Mouse (Mus musculus) gastrocnemius, adult 2 months (tissue): ENCODE results near the gene Gm10097. TPM values are rescaled to one million over a fixed set of nuclear protein-coding genes. Genes with fewer than 3 reads are reported as not detected.
A peak's percentile ranks its signal among the peaks of the same experiment; 100 is the strongest.

Source experiments
- DNase-seq: peaks from one replicate; pipeline ENCODE4 v3.0.0; 2022
- H3K27ac ChIP-seq: fragments of 200-600 bp; 2 replicates; pipeline ENCODE4 v1.8.1; 2022; ENCODE audit warnings: mild to moderate bottlenecking
- H3K4me3 ChIP-seq: fragments of 200-600 bp; 2 replicates; pipeline ENCODE4 v1.8.1; 2022; ENCODE audit warnings: mild to moderate bottlenecking, moderate library complexity
- CTCF ChIP-seq: fragments of 200-600 bp; IDR thresholded peaks from 2 replicates; pipeline ENCODE4 v1.8.1; 2022; ENCODE audit warnings: antibody characterized with exemption, mild to moderate bottlenecking, moderate library complexity
- intact Hi-C: fragments of 180-260 bp; cut with DNase I; formaldehyde crosslinking; loops from one replicate; pipeline ENCODE4 v1.15.1; 2025
- total RNA-seq, 2 experiments: library from RNA; stranded (reverse); gene quantifications; 2 replicates each; pipeline ENCODE4 v1.2.3; 2021

Gene Gm10097
- total RNA-seq, 2 experiments from 2014 or later, result 0.23 to 0.36 TPM

DNA sequence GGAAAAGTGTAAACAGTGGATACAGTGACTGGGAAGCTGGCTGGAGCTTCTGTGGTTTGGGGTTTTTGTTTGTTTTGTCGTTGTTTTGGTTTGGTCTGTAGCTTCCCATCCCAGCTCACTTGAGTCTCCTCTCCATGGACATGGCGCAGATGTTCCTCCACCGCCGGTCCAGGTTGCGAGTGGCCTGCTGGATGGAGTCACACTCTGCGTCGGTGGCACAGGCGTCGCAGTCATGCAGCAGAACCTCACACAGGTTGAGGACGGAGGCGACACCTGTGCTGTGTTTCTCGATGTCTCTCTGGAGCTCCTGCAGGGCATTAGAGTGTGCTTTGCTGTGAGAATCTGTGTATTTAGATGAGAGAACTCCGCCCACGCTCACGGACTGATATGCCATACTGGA is 11.3 kb upstream of the Gm10097 start:
- intact Hi-C loops, result no loop called here
- no peak for TF ChIP-seq CTCF
- peak overlapping the region; percentile 67; the same call in 1 of the 2 replicates for H3K27ac ChIP-seq
- no peak overlapping the region for H3K4me3 ChIP-seq
- DNase-seq, result no peak

DNA sequence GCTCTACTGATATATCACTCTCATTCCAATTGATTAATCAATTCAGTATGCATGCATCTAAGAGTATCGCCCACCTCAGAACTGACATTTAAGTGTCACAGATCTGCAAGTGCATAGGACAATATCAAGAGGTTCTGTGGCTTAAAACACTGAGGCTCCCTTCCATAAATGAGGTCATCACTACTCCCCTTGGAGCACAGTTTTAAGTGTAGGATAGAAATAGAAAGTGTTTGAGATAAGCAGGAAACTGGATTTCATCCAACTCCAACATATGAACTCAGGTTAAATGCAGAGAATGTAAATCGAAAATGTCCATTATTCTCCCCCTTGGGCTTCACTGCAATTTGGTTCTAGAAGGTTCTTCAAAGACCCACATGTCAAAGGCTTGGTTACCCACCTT is 10.1 kb upstream of the Gm10097 start:
- TF ChIP-seq CTCF, result no peak
- DNase-seq, result no peak
- intact Hi-C loops, result no loop called here
- Histone ChIP-seq H3K4me3 (no peak overlapping the region), H3K27ac (no peak overlapping the region)

DNA sequence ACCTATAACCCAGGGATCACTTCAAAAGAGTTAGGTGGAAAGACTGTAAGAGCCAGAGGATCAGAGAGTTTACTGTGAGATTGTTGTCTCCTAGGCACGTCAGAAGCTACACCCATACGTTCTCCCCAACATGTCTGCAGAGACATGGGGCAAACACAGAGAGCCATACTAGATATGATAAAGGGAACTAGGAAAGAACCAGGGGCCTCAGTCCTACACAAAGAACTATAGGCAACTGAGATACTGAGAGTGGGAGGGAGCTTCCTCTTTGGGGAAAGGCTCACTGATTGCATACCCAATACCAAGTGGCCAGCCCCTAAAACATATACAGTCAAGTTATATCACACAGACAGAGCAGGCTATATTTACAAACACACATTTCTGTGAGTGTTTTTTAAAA is 9.0 kb upstream of the Gm10097 start:
- Histone ChIP-seq H3K4me3 (no peak overlapping the region), H3K27ac (no peak overlapping the region)
- TF ChIP-seq CTCF, result no peak

DNA sequence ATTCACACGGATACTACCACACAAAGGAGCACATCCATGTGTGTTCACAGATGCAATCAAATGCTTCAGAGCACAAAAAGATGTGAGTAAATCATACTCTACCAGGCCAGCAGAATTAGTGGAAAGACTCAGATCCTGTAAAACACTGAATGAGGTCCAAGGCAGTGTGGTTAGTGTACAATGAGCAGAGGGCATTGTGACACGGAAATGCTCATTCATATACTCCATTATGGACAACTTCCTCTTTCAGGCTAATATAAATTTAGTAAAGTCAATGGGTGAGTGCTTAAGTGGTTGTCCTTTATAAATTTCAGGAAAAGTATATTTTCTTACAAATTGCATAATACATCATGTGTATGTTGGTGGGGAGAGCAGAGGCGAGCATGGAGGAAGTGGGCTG is 1.9 kb upstream of the Gm10097 start:
- H3K27ac ChIP-seq, result peak overlapping the region; percentile 97
- peak overlapping the region; percentile 77 for H3K4me3 ChIP-seq
- no peak for TF ChIP-seq CTCF
- DNase-seq, result no peak
- intact Hi-C loops, result loop anchor here (5.0 kb wide), 1 partner anchor 455 kb away; the partner anchor contains the start of gene Esr1

More for the DNA sequence above, 9.0 kb upstream of the Gm10097 start:
- no peak for DNase-seq
- intact Hi-C loops, result no loop called here

DNA sequence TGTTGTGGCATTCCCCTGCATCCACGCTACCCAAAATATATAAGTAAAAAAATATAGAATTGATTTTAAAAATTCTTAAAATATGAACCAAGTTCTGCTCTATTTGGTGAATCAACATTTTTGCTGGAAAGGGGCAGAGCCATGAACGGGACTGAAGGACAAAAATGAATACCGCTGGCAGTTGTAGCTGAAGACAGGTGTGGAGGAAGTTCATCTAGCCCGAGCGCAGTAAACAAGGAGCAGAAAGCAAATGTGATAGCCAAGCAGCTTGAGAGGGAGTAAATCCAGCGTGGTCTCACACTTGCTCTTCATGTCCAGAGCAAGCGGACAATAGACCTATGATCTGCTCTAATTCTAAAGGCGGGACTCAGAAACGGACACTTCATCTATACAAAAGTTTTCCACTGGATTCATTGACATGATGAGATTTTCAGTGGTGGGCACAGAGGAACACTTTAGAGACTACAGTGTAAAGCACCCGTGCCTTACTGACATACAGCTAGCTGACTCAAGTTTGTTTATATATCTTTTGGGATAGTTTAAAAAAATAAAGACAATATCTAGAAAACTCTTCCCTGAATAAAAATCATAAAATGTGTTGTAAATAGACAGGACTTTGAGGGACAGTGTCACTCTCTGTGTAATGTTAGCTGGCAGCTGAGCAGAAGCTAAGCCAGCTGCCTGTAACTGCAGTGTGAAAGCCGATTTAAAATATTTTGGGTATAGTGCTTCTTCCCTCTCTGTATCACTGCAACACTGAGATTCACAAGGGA is 1.4 kb downstream of the Gm10097 start:
- H3K27ac ChIP-seq, result peak overlapping the region; percentile 97
- DNase-seq, result no peak
- intact Hi-C loops, result loop anchor here (5.0 kb wide), 1 partner anchor 473 kb away; no protein-coding TSS in a partner anchor
- peak overlapping the region; percentile 77 for H3K4me3 ChIP-seq
- TF ChIP-seq CTCF, result no peak

DNA sequence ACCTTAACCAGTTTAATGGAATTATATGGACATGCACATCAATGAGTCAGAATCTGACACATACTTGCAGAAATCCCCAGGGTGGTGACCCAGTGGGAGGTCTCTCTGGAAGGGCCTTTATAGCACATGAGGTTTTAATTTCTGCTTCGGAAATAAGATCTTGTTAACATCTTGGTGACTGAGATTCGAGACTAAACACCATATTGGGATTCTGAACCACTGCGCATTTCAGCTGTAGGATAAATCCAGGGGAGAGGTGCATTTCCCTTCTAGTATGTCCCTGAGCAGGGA is 1.9 kb downstream of the Gm10097 start:
- DNase-seq, result no peak
- intact Hi-C loops, result loop anchor here (5.0 kb wide), 1 partner anchor 474 kb away; no protein-coding TSS in a partner anchor
- H3K27ac ChIP-seq, result peak overlapping the region; percentile 97

DNA sequence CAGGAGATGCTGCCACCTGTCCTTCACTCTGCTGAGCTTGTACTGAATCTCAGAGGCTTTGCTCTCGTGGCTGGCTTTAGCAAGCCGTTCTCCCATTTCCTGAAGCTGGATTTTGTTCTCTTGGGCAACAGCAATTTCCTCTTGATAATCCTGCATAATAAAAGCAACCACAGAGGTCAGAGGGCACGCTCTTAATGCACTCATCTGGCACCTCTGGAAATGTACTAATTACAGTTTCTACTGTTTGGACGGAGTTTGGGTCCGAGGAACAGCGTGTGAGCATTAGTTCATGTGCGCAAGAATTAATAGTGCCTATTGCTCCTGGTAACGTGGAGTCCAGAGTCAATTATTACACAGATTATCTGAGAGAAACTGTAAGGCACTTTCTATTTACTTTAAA is 3.1 kb downstream of the Gm10097 start:
- TF ChIP-seq CTCF, result peak; percentile 35; the same call in 1 of the 2 replicates
- Histone ChIP-seq H3K4me3 (no peak overlapping the region), H3K27ac (0 out of 2 replicates have a peak overlapping the region, but pooled peaks have one; percentile 17)
- intact Hi-C loops, result loop anchor here (5.0 kb wide), 1 partner anchor 475 kb away; no protein-coding TSS in a partner anchor
- no peak for DNase-seq

More for the DNA sequence above, 1.9 kb downstream of the Gm10097 start:
- no peak for TF ChIP-seq CTCF
- peak overlapping the region; percentile 77; the same call in 1 of the 2 replicates for H3K4me3 ChIP-seq

DNA sequence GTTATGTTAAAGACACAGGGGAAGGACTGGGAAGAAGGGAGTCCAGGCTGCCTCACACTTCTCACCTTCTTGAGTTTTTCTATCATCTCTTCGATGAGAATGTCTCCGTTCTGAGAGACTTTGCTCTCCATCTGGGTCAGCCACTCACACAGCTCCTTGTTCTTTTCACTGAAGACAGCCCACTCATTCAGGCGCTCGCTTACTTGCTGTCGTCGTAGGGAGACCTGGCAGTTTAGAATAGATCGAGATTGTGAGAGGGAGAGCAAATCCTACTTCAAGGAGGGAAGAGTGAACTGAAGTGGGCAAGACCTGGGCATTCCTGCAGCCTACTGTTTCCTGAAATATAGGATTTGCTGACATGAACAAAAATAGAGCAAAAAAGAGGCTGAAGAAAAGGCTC is 6.7 kb downstream of the Gm10097 start:
- Histone ChIP-seq H3K4me3 (no peak overlapping the region), H3K27ac (no peak overlapping the region)
- no peak for TF ChIP-seq CTCF
- DNase-seq, result no peak
- intact Hi-C loops, result no loop called here

DNA sequence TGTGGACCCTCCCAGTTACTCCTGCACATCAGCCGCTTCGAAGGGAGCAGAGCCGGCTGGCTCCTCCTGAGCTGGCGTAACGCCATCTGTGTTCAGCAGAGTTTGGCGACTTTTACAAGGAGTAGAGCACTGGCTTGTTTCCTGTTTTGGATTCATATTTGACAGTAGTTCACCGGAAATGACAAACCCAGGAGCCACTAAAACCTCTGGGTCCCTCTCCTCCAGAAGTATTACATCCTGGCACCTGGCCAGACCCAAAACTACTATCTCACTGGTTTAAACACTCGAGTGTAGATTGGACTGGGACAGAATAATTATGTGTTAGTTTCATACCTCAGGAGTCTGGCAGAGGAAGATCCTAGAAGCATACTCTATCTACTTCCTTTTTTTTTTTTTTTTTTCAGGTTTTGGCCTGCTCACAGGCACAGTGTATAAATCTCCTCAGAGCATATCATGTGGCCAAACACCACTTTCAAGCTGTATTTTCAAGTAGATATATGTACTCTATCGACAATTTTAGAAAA is 11.0 kb downstream of the Gm10097 start:
- H3K27ac ChIP-seq, result peak overlapping the region; percentile 25
- peak; percentile 70 for DNase-seq
- intact Hi-C loops, result no loop called here
- no peak overlapping the region for H3K4me3 ChIP-seq
- TF ChIP-seq CTCF, result no peak

DNA sequence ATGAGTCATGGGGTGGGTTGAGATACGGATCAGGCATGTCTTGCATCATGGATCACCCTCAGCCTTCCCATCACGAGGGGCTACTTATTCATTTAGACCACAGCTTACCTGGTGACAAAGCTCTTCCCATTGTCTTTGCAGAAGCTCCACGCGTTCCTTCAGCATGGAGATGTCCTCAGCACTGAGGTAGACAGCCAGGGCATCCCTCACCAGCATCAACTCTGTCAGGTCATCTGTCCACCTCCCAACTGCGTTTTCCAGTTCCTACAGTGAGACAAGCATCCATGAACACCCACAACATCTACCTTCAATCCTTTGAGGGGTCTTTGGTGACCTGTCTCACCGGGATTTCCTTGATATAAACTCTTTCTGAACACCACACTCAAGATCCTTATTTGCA is 14.7 kb downstream of the Gm10097 start:
- TF ChIP-seq CTCF, result no peak
- Histone ChIP-seq H3K4me3 (no peak overlapping the region), H3K27ac (no peak overlapping the region)
- no peak for DNase-seq
- intact Hi-C loops, result no loop called here

DNA sequence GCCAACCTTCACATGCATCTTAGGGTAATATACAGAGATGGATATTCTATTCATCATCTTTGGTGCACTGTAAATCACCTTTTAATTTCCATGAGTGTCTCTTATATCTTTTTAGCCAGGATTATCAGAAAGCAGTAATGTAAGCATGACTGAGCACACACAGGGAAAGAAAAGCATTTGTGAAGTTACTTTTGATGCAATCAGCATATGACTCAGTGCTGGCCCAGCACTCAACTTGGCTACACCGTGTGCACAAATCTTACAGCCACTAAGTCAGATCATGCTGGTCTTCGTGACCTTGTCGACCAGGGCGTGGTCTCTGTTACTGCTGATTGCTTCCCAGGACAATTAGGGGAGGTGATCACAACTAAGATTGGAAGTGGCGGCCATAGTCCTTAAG is 16.8 kb downstream of the Gm10097 start:
- no peak overlapping the region for H3K4me3 ChIP-seq
- TF ChIP-seq CTCF, result no peak
- H3K27ac ChIP-seq, result no peak overlapping the region
- no peak for DNase-seq
- intact Hi-C loops, result no loop called here

DNA sequence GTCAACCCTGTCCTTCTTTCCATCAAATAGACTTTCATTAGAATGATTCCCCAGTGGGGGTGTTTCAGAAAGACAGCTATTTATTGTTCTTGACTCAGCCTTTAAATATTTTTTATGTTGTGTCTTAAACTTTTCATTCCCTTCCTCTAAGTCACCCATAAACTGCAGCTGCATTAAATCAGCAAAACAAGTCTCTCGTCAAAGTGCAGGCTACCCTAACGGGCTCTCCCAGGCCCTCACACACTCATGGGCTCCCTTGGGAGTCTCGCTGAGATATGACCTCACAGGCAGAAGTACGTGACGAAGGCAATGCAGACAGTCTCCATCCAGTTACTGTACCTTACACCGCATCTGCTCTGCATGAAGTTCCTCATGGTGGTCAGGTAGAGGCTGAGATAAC is 17.3 kb downstream of the Gm10097 start:
- intact Hi-C loops, result no loop called here
- no peak for TF ChIP-seq CTCF
- H3K27ac ChIP-seq, result no peak overlapping the region
- H3K4me3 ChIP-seq, result no peak overlapping the region
- no peak for DNase-seq

DNA sequence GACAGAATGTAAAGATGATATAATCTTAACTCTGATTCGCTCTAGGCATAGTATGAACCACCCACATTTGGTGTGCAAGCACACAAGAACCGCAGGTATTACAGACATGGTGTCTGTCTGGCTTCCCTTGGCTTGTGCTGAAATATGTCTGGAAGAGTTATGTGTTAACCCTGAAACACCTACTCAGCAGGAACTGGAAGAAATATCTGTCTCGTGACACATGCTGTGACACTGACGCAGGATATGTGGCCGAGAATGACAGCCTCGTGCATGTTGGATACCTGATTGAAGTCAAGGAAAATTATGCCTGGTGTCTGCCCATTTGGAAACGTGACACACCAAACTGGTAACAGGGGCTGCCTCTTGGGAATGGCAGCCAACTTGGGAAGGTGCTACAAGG is 18.3 kb downstream of the Gm10097 start:
- no peak for DNase-seq
- TF ChIP-seq CTCF, result no peak
- Histone ChIP-seq H3K27ac (no peak overlapping the region), H3K4me3 (no peak overlapping the region)
- intact Hi-C loops, result no loop called here

DNA sequence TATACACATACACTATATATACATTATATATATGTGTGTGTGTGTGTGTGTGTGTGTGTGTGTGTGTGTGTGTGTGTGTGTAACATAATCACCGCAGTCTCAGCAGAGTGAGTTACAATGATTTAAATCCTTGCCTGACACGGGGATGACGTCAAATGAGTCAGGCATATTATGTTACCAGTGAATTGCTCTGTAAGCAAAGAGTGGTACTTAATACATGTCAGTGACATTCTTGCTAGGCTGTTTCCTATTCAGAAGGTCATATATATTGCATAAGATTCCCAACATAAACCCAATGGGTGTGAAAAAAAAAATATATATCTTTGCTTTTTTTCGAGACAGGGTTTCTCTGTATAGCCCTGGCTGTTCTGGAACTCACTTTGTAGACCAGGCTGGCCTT is 20.1 kb downstream of the Gm10097 start:
- H3K4me3 ChIP-seq, result no peak overlapping the region
- no peak overlapping the region for H3K27ac ChIP-seq
- no peak for DNase-seq
- TF ChIP-seq CTCF, result no peak
- intact Hi-C loops, result no loop called here
